Mouse (Mus musculus) liver, adult 2 months (tissue): ENCODE measurements at regions not wholly inside any gene's neighbourhood (a gene's known extent, or its start where the extent isn't known, plus 50 kb on each side); places are given as distances from the start of the nearest gene placed in this dataset.
"Not testable (repeated sequence)": the region's sequence is repeated elsewhere in the genome, so short reads cannot be mapped to it uniquely, and the experiment has no call there.

Experiments
- DNase-seq: peaks from one replicate; pipeline ENCODE4 v3.0.0-alpha.2; 2011; ENCODE audit warnings: low read depth, low spot score; ENCODE audit errors: extremely low read depth
- H3K27ac ChIP-seq: fragments of 200-500 bp; replicated peaks from 2 replicates; pipeline ENCODE4 v1.5.1; 2012; ENCODE audit warnings: low read depth, mild to moderate bottlenecking, control low read depth, inconsistent platforms, low read length; ENCODE audit not compliant: insufficient read depth
- H3K27me3 ChIP-seq: fragments of 200-500 bp; 2 replicates; pipeline ENCODE4 v1.6.1; 2012; ENCODE audit warnings: mild to moderate bottlenecking, moderate library complexity, low read length, inconsistent platforms; ENCODE audit not compliant: control insufficient read depth, insufficient read depth
- H3K36me3 ChIP-seq: fragments of 200-500 bp; 2 replicates; pipeline ENCODE4 v1.6.1; 2012; ENCODE audit warnings: low read length, inconsistent platforms; ENCODE audit not compliant: control insufficient read depth, insufficient read depth
- H3K4me1 ChIP-seq: fragments of 200-500 bp; 2 replicates; pipeline ENCODE4 v1.6.1; 2011; ENCODE audit warnings: low read length; ENCODE audit not compliant: control insufficient read depth, insufficient read depth
- H3K4me3 ChIP-seq: fragments of 200-500 bp; 2 replicates; pipeline ENCODE4 v1.5.1; 2011; ENCODE audit warnings: low read depth, mild to moderate bottlenecking, control low read depth, low read length, moderate library complexity; ENCODE audit not compliant: insufficient read depth
- H3K79me2 ChIP-seq: fragments of 200-500 bp; 2 replicates; pipeline ENCODE4 v1.6.1; 2012; ENCODE audit warnings: inconsistent platforms, mild to moderate bottlenecking, low read length, moderate library complexity; ENCODE audit not compliant: control insufficient read depth, insufficient read depth
- H3K9ac ChIP-seq: fragments of 200-500 bp; 2 replicates; pipeline ENCODE4 v1.6.1; 2012; ENCODE audit warnings: low read depth, mild to moderate bottlenecking, control low read depth, inconsistent platforms, low read length
- CTCF ChIP-seq: fragments of 200-500 bp; IDR thresholded peaks from 2 replicates; pipeline ENCODE4 v1.5.1; 2011; ENCODE audit warnings: low read depth, low read length, control low read depth
- POLR2A ChIP-seq: fragments of 200-500 bp; IDR thresholded peaks from 2 replicates; pipeline ENCODE4 v1.6.1; 2011; ENCODE audit warnings: low read length, control low read depth; ENCODE audit not compliant: insufficient read depth; ENCODE audit errors: extremely low read depth
- WGBS: fragments of 180-500 bp; shearing (Covaris S2); methylation state at CpG from one replicate; pipeline ENCODE4 v1.1.7; 2018; 5-methylcytosine and 5-hydroxymethylcytosine counted together

DNA sequence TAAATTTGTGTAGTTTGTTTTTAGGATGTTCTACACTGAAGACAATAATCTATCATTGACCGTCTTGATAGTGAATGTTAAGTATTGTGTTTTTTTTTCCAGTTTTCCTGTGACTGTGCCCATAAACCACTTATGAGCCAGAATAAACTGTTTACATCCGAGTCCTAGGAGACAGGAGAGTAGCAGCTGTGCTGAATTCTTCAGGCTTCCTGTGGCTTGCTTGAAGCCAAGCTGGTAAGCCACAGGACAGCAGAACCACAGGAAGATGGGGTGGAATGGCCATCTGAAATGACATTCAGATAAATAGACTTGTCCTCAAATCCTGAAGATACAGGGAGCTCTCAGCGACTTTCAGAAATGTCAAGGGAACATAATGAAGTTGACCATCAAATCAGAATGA is 428.1 kb upstream of the Gria1 start:
- DNase-seq = no peak
- no peaks in the 10 kb centered on the region for H3K79me2 ChIP-seq
- no peaks in the 10 kb centered on the region for H3K27me3 ChIP-seq
- TF ChIP-seq CTCF = no peak
- no peak for TF ChIP-seq POLR2A
- no peak overlapping the region for H3K27ac ChIP-seq
- H3K4me3 ChIP-seq = no peak overlapping the region
- H3K4me1 ChIP-seq = no peaks in the 10 kb centered on the region
- H3K9ac ChIP-seq = no peak overlapping the region
- no peaks in the 10 kb centered on the region for H3K36me3 ChIP-seq
- WGBS = 58% methylated on average over 3 of the region's 3 CpGs

DNA sequence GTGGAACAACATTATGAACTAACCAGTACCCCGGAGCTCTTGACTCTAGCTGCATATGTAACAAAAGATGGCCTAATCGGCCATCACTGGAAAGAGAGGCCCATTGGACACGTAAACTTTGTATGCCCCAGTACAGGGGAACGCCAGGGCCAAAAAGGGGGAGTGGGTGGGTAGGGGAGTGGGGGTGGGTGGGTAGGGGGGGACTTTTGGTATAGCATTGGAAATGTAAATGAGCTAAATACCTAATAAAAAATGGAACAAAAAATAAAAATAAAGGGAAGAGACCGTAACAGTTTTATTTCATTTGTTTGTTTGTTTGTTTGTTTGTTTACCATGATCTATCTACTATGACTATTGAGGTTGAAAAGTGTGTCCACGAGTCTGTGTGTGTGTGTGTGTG is 417.8 kb upstream of the Gria1 start:
- H3K4me1 ChIP-seq, H3K27ac ChIP-seq, H3K36me3 ChIP-seq, H3K27me3 ChIP-seq, H3K79me2 ChIP-seq, DNase-seq, H3K9ac ChIP-seq, H3K4me3 ChIP-seq: not testable (repeated sequence)
- 81% methylated on average over 2 of the region's 6 CpGs for WGBS

DNA sequence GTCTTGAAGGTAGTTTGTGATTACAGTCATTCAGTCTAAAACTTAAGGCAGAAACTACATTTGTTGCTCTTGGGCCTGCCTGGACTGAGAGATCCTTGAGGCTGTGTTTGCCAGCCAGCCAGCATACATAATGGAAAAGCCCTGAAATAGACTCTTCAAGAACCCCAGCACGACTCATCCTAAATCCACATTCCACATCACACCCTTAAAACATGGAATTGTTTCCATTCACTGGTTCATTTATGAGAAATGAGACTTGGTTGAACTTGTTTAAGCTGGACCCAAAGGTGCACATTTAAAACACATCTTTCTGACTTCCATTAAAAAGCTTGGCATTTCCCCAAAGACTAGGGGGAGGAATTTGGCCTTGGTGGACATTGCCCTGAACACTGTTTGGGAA is 407.4 kb upstream of the Gria1 start:
- 83% methylated on average over 1 of the region's 1 CpGs for WGBS
- Histone ChIP-seq H3K4me1 (no peaks in the 10 kb centered on the region), H3K27ac (no peak overlapping the region), H3K9ac (no peak overlapping the region), H3K27me3 (no peaks in the 10 kb centered on the region), H3K79me2 (no peaks in the 10 kb centered on the region), H3K36me3 (no peaks in the 10 kb centered on the region), H3K4me3 (no peak overlapping the region)
- no peak for TF ChIP-seq CTCF
- no peak for TF ChIP-seq POLR2A
- DNase-seq = peak; percentile 6

DNA sequence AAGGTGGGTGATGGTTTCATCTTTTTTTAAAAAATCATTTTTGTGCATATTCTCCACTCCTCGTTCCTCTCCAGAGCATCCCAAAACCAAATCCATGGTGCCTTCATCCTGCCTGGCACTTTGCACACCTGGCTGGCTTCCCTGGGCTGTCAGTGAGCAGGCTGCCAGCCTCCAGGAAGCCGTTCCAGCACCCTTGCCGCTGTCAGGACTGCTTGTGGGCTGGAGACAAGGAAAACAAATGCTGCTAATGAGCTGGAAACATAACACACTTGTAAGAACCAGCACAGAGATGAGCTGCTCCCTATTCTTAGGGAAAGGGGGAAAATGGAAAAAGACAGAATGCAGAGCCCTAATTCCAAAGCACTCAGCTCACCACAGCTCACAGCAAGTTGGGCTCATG is 383.5 kb upstream of the Gria1 start:
- no peak overlapping the region for H3K9ac ChIP-seq
- DNase-seq = no peak
- no peak overlapping the region for H3K4me3 ChIP-seq
- no peaks in the 10 kb centered on the region for H3K79me2 ChIP-seq
- 50% methylated on average over 3 of the region's 3 CpGs for WGBS
- H3K36me3 ChIP-seq = no peaks in the 10 kb centered on the region
- H3K27ac ChIP-seq = no peak overlapping the region
- TF ChIP-seq POLR2A (no peak), CTCF (no peak)
- no peaks in the 10 kb centered on the region for H3K4me1 ChIP-seq
- H3K27me3 ChIP-seq = no peaks in the 10 kb centered on the region

DNA sequence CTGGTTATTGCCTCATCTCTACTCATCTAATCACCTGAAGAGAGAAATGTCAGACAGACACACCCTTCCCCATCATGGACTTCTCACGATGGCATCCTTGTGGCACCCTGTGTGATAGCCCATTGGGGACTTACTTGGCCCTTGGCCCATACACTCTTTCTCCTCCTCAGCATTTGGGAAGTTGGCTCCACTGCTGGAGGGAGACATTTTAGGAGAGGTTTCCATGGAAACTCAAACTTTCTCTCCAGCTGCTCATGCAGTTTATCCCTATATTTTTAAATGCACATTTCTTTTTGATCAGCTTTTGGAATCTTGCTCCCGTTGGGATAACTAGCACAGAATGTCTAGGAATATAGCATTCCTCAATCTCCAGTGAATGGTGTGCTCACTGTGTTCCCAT is 377.7 kb upstream of the Gria1 start:
- Histone ChIP-seq H3K79me2 (no peaks in the 10 kb centered on the region), H3K27me3 (no peaks in the 10 kb centered on the region), H3K4me3 (no peak overlapping the region), H3K9ac (no peak overlapping the region), H3K27ac (no peak overlapping the region), H3K36me3 (no peaks in the 10 kb centered on the region), H3K4me1 (no peaks in the 10 kb centered on the region)
- TF ChIP-seq POLR2A (no peak), CTCF (no peak)
- DNase-seq = no peak
- 80% methylated on average over 2 of the region's 2 CpGs for WGBS

DNA sequence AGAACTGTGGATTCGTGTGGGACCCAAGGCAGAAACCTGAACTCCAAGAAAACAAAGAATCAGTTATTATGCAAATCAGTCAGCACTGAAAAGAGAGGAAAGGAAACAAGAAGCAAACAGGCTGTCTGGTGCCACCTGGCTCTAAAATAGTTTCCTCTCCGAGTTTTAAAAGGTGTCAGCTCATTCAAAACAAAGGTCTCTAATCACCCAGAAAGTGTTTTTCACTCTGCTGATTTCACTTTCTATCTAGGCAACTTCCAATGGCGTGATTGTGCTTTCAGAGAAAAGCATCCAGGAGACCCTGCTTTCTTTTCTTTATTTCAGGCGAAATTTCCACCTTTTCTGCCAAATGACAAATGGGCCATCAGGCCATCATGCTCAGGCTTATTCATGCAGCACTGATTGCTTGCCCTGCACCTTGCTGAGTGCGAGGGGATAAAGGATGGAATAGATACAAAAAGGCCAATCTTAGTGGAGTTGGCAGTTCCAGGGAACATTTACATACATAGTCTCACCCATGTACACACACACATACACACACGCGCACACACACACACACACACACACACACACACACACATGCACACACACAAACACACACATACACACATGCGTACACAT is 374.5 kb upstream of the Gria1 start:
- Histone ChIP-seq H3K79me2 (no peaks in the 10 kb centered on the region), H3K27ac (no peak overlapping the region), H3K27me3 (no peaks in the 10 kb centered on the region), H3K4me3 (no peak overlapping the region), H3K9ac (no peak overlapping the region), H3K4me1 (no peaks in the 10 kb centered on the region), H3K36me3 (no peaks in the 10 kb centered on the region)
- TF ChIP-seq POLR2A = no peak
- no peak for DNase-seq
- 69% methylated on average over 8 of the region's 8 CpGs for WGBS
